32 mouse cellular contexts compared by ENCODE assay signal in genomic region chr4:134425088-134425487, GRCm38 (mm10). TPM values are rescaled to one million over a fixed set of nuclear protein-coding genes. Genes with fewer than 3 reads are reported as not detected.
DNase-seq lines count a peak whose midpoint lies in the region; ATAC-seq and TF ChIP-seq lines count a peak whose summit lies in the region.
"Had no signal": no experiment of that assay in that cellular context is flagged by ENCODE, and none has a peak within 500 bp of the region (broad histone marks: within the 10 kb centered on the region; RNA-seq: fewer than 3 reads in every experiment).

No protein-coding gene starts in this region.

- ATAC-seq in frontal cortex, adult (ENCODE audit: low TSS enrichment), result peak; percentile 76
- ATAC-seq in stomach, embryonic 15.5 days (ENCODE audit: insufficient read depth, low FRiP score, low read depth), result 0 out of 2 replicates have a peak, but pooled peaks have one; percentile 21
- no peak for ATAC-seq in stomach, postnatal 0 days (ENCODE audit: low FRiP score, low TSS enrichment)
- peak; percentile 34; the same call in 1 of the 2 replicates for ATAC-seq in erythroblast, adult 5-6 weeks (replicated peaks; ENCODE audit: low FRiP score, poor library complexity, severe bottlenecking)
- ATAC-seq: intestine, postnatal 0 days; lung, postnatal 0 days; midbrain, embryonic 13.5 days had no signal

- 68% methylated on average over 7 of the region's 7 CpGs for WGBS in stomach, embryonic 15.5 days
- 76% methylated on average over 7 of the region's 7 CpGs for WGBS in stomach, postnatal 0 days

- no peak for DNase-seq in frontal cortex, postnatal 25 days (ENCODE audit: low spot score in 2 of 2)
- peak in 1 of 2 experiments; percentile 45 for DNase-seq in left cerebral cortex, adult 2 months (ENCODE audit: extremely low spot score in 1 of 2, low spot score in 2 of 2)
- DNase-seq in left cerebral cortex, adult 11 months (ENCODE audit: low spot score), result no peak
- DNase-seq in stomach, postnatal 0 days (ENCODE audit: low spot score), result no peak
- no peak for DNase-seq in adrenal gland, adult 2 months
- DNase-seq: adrenal gland, postnatal 36 days; cerebellum, adult 8-10 months; cerebellum, postnatal 25 days; gastrocnemius, postnatal 25 days; heart, adult 11 months; heart, postnatal 36 days; kidney, adult 9 months; kidney, postnatal 14 days; liver, embryonic 13.5 days; lung, adult 18-20 months; lung, postnatal 4 days; thymus, adult 2 months; thymus, postnatal 36 days had no signal

- H3K36me3 ChIP-seq in stomach, embryonic 15.5 days, result peaks cover 3% of the 10 kb centered on the region; the same call in 1 of the 2 replicates
- H3K36me3 ChIP-seq in stomach, postnatal 0 days (ENCODE audit: control insufficient read depth, insufficient read depth, low read length), result peaks cover 13% of the 10 kb centered on the region
- H3K36me3 ChIP-seq: neural tube, embryonic 15.5 days had no signal

- H3K4me1 ChIP-seq in stomach, embryonic 15.5 days, result no peaks in the 10 kb centered on the region
- H3K4me1 ChIP-seq in stomach, postnatal 0 days (replicated peaks; ENCODE audit: control insufficient read depth, insufficient read depth), result no peaks in the 10 kb centered on the region
- H3K4me1 ChIP-seq: liver, embryonic 13.5 days; megakaryocyte, embryonic 14.5 days had no signal

- no peak for TF ChIP-seq CTCF in left cerebral cortex, adult 2 months (IDR thresholded peaks at IDR 0.05)
- TF ChIP-seq CTCF in stomach, postnatal 0 days (IDR thresholded peaks at IDR 0.05; ENCODE audit: low read depth), result no peak

- H3K27ac ChIP-seq in left cerebral cortex, adult 2 months, result peak overlapping the region; percentile 66
- H3K27ac ChIP-seq in stomach, embryonic 15.5 days, result no peak overlapping the region
- H3K27ac ChIP-seq in stomach, postnatal 0 days (replicated peaks), result no peak overlapping the region
- H3K27ac ChIP-seq: embryonic facial prominence, embryonic 13.5 days; forebrain, embryonic 12.5 days; heart, embryonic 10.5 days; hindbrain, embryonic 14.5 days; layer of hippocampus, adult 2 months; liver, embryonic 13.5 days; midbrain, embryonic 13.5 days; neural tube, embryonic 15.5 days had no signal

- TF ChIP-seq EP300 in stomach, postnatal 0 days (optimal IDR thresholded peaks at IDR 0.05), result no peak

- no peak overlapping the region for H3K4me3 ChIP-seq in left cerebral cortex, adult 2 months
- no peak overlapping the region for H3K4me3 ChIP-seq in stomach, embryonic 15.5 days (replicated peaks)
- H3K4me3 ChIP-seq in stomach, postnatal 0 days (ENCODE audit: low read depth, low read length), result no peak overlapping the region
- H3K4me3 ChIP-seq: embryonic facial prominence, embryonic 13.5 days; erythroblast, embryonic 14.5 days; forebrain, embryonic 12.5 days; heart, embryonic 10.5 days; layer of hippocampus, adult 2 months; liver, embryonic 13.5 days; megakaryocyte, embryonic 14.5 days; midbrain, embryonic 13.5 days; neural tube, embryonic 15.5 days had no signal

- intact Hi-C loops in left cerebral cortex, adult 2 months (cut with DNase I), result no loop called here

- H3K27me3 ChIP-seq in stomach, embryonic 15.5 days (replicated peaks), result no peaks in the 10 kb centered on the region
- no peaks in the 10 kb centered on the region for H3K27me3 ChIP-seq in stomach, postnatal 0 days (ENCODE audit: control insufficient read depth, insufficient read depth, low read length)
- H3K27me3 ChIP-seq: embryonic facial prominence, embryonic 13.5 days; forebrain, embryonic 12.5 days; midbrain, embryonic 13.5 days; neural tube, embryonic 15.5 days had no signal

- no peak overlapping the region for H3K4me2 ChIP-seq in stomach, embryonic 15.5 days
- H3K4me2 ChIP-seq in stomach, postnatal 0 days (replicated peaks; ENCODE audit: low read depth), result no peak overlapping the region
- H3K4me2 ChIP-seq: embryonic facial prominence, embryonic 13.5 days; forebrain, embryonic 12.5 days; hindbrain, embryonic 14.5 days; liver, embryonic 13.5 days; midbrain, embryonic 13.5 days; neural tube, embryonic 15.5 days had no signal

- H3K9ac ChIP-seq in stomach, embryonic 15.5 days, result no peak overlapping the region
- no peak overlapping the region for H3K9ac ChIP-seq in stomach, postnatal 0 days (ENCODE audit: low read length)
- H3K9ac ChIP-seq: embryonic facial prominence, embryonic 13.5 days; forebrain, embryonic 12.5 days; hindbrain, embryonic 14.5 days; liver, embryonic 13.5 days; midbrain, embryonic 13.5 days; neural tube, embryonic 15.5 days had no signal

- no peaks in the 10 kb centered on the region for H3K9me3 ChIP-seq in stomach, embryonic 15.5 days
- H3K9me3 ChIP-seq in stomach, postnatal 0 days (ENCODE audit: control insufficient read depth, low read length), result no peaks in the 10 kb centered on the region
- H3K9me3 ChIP-seq: embryonic facial prominence, embryonic 13.5 days; forebrain, embryonic 12.5 days; heart, embryonic 10.5 days; liver, embryonic 13.5 days; megakaryocyte, embryonic 14.5 days; midbrain, embryonic 13.5 days; neural tube, embryonic 15.5 days had no signal

RNA-seq across cellular contexts. Expression of gene Pafah2, which starts 29.0 kb away (rescaled TPM):
- total RNA-seq in left cerebral cortex, adult 2 months (2021), result 1 to 10 TPM; 6.5 to 6.9 TPM
- 17.8 and 20.9 TPM in 2 replicates for polyA plus RNA-seq in stomach, embryonic 15.5 days (2015; fragmentation: Nextera tagmentation; extraction: Ambion mirVana)
- polyA plus RNA-seq in stomach, postnatal 0 days (2015; fragmentation: Nextera tagmentation; extraction: Ambion mirVana), result 16.8 and 17.1 TPM in 2 replicates
- 3.1 and 3.3 TPM in 2 replicates for total RNA-seq in erythroblast, adult 5-6 weeks (2015; ENCODE audit: low replicate concordance)
- 1.5 and 3.9 TPM in 2 replicates for total RNA-seq in erythroblast, adult 5-6 weeks (2017; ENCODE audit: low replicate concordance)
- total RNA-seq in adrenal gland, adult 2 months (2021), result 10 to 100 TPM; 12.1 to 18.7 TPM
- 9.1 and 15.1 TPM in 2 replicates for polyA plus RNA-seq in adrenal gland, adult 2 months (2012; rRNA removed)
- polyA plus RNA-seq: erythroblast, embryonic 14.5 days had no signal

RNA-seq across cellular contexts. Expression of gene Extl1, which starts 41.4 kb away (rescaled TPM):
- total RNA-seq in left cerebral cortex, adult 2 months (2021), result 10 to 100 TPM; 46.7 to 48.9 TPM
- 1.0 and 1.1 TPM in 2 replicates for polyA plus RNA-seq in stomach, embryonic 15.5 days (2015; fragmentation: Nextera tagmentation; extraction: Ambion mirVana)
- 1.8 and 2.1 TPM in 2 replicates for polyA plus RNA-seq in stomach, postnatal 0 days (2015; fragmentation: Nextera tagmentation; extraction: Ambion mirVana)
- not detected in 2 replicates for total RNA-seq in erythroblast, adult 5-6 weeks (2015; ENCODE audit: low replicate concordance)
- 0.42 TPM in 1 of 2 replicates, not detected in the other for total RNA-seq in erythroblast, adult 5-6 weeks (2017; ENCODE audit: low replicate concordance)
- total RNA-seq in adrenal gland, adult 2 months (2021), result 1 to 10 TPM; 3.1 to 4.4 TPM
- 4.9 and 5.6 TPM in 2 replicates for polyA plus RNA-seq in adrenal gland, adult 2 months (2012; rRNA removed)
- polyA plus RNA-seq: erythroblast, embryonic 14.5 days had no signal

RNA-seq across cellular contexts. Expression of gene Stmn1, which starts 43.0 kb away (rescaled TPM):
- total RNA-seq in left cerebral cortex, adult 2 months (2021), result 1,000 to 10,000 TPM in 1 of 2 experiments, 100 to 1,000 TPM in 1; 990 to 1,034 TPM
- polyA plus RNA-seq in stomach, embryonic 15.5 days (2015; fragmentation: Nextera tagmentation; extraction: Ambion mirVana), result 1,192 and 1,334 TPM in 2 replicates
- polyA plus RNA-seq in stomach, postnatal 0 days (2015; fragmentation: Nextera tagmentation; extraction: Ambion mirVana), result 358 and 380 TPM in 2 replicates
- 207 and 212 TPM in 2 replicates for total RNA-seq in erythroblast, adult 5-6 weeks (2015; ENCODE audit: low replicate concordance)
- total RNA-seq in erythroblast, adult 5-6 weeks (2017; ENCODE audit: low replicate concordance), result 201 and 236 TPM in 2 replicates
- 10 to 100 TPM; 28.7 to 31.8 TPM for total RNA-seq in adrenal gland, adult 2 months (2021)
- 1.3 and 2.4 TPM in 2 replicates for polyA plus RNA-seq in adrenal gland, adult 2 months (2012; rRNA removed)

Comparison
In these comparisons a context has a peak if more than half of its experiments do, and no peak if none do; other contexts are left out.
1. RNA of gene Extl1, which starts 41.4 kb away (total RNA-seq): 46.7 to 48.9 TPM in left cerebral cortex, adult 2 months; 3.1 to 4.4 TPM in adrenal gland, adult 2 months and 0.42 TPM in erythroblast, adult 5-6 weeks; every median in the first group is over 4 times any median in the second.
2. RNA of gene Stmn1, which starts 43.0 kb away (total RNA-seq): 990 to 1,034 TPM in left cerebral cortex, adult 2 months and 201 to 236 TPM in erythroblast, adult 5-6 weeks; 28.7 to 31.8 TPM in adrenal gland, adult 2 months; every median in the first group is over 4 times any median in the second.